Mouse (Mus musculus): ENCODE results near the gene Gm20896. TPM values are rescaled to one million over a fixed set of nuclear protein-coding genes. Genes with fewer than 3 reads are reported as not detected.
"Not testable (repeated sequence)": the region's sequence is repeated elsewhere in the genome, so short reads cannot be mapped to it uniquely, and the experiment has no call there.

Gm20896 gene
- not detected in 2 replicates for polyA plus RNA-seq (2015; fragmentation: Nextera tagmentation; extraction: Ambion mirVana)

DNA sequence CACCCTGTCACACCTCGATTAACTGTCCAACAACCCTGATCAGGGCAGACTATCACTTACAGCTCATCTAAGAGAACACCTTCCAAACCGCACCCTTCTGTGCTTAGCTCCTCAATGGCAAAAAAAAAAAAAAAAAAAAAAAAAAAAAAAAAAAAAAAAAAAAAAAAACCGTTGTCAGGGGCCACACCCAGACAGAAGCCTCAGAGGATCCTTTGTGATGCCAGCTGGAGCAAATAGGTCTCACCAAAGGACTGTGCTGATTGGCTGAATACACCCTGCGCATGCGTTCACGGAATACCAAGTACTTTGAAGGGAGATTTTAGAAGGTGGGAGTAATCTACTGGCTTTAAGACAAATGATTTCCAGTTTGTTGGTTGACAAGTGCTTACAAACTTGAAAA lies at the start of gene Gm20896:
Gm20896 (minus strand) TSS at position 101 of the 400 bp plus-strand sequence.
- H3K27ac ChIP-seq (ENCODE audit: low read length); H3K4me2 ChIP-seq (ENCODE audit: low read depth, low read length); ATAC-seq (ENCODE audit: low read depth); H3K4me3 ChIP-seq (ENCODE audit: low read length); H3K27me3 ChIP-seq (ENCODE audit: control insufficient read depth, insufficient read depth, low read depth, low read length); H3K9ac ChIP-seq (ENCODE audit: low read length); H3K9me3 ChIP-seq (ENCODE audit: control insufficient read depth, low read length); H3K4me1 ChIP-seq (replicated peaks; ENCODE audit: control insufficient read depth, insufficient read depth, low read length); H3K36me3 ChIP-seq (ENCODE audit: control insufficient read depth, insufficient read depth, low read length): not testable (repeated sequence)
- WGBS: 70% methylated on average over 2 of the region's 6 CpGs

Data from lung, embryonic 16.5 days (tissue).